Mouse (Mus musculus): ENCODE data around the gene Cacna2d2. TPM values are rescaled to one million over a fixed set of nuclear protein-coding genes. Genes with fewer than 3 reads are reported as not detected.

Cacna2d2 gene
- polyA plus RNA-seq, 1 experiment from 2014 or later = 0.15 TPM

DNA sequence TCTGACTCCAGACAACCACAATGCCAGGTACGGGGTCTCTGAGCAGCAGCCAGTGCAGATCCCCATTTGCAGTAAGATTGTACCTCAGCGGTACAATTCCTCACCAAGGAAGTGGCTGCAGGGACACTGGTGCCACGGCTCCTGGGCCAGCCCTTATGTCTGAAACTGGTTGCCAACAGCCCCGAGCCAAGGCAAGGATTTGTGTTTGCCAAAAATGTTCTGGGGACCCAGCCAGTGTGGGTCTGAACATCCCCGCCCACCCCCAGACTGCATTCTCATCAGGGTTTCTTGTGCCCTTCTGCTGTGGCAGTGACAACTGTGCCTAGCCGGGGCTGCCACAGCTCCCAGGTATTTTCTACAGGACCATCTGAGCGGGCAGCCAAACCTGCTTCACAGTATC is 138.8 kb downstream of the Cacna2d2 start:
- ATAC-seq (ENCODE audit: low FRiP score, low TSS enrichment) (no peak), DNase-seq (ENCODE audit: low spot score) (no peak)
- Histone ChIP-seq H3K36me3 (ENCODE audit: control insufficient read depth, insufficient read depth, low read length) (peaks cover 9% of the 10 kb centered on the region), H3K4me2 (replicated peaks; ENCODE audit: low read depth) (no peak overlapping the region), H3K9me3 (ENCODE audit: control insufficient read depth, low read length) (no peaks in the 10 kb centered on the region), H3K4me3 (ENCODE audit: low read depth, low read length) (no peak overlapping the region), H3K9ac (ENCODE audit: low read length) (no peak overlapping the region), H3K4me1 (replicated peaks; ENCODE audit: control insufficient read depth, insufficient read depth) (peaks cover 8% of the 10 kb centered on the region; the same call in 1 of the 2 replicates), H3K27ac (replicated peaks) (no peak overlapping the region), H3K27me3 (ENCODE audit: control insufficient read depth, insufficient read depth, low read length) (no peaks in the 10 kb centered on the region)
- 92% methylated on average over 7 of the region's 7 CpGs for WGBS
- TF ChIP-seq EP300 (optimal IDR thresholded peaks at IDR 0.05) = no peak
- no peak for TF ChIP-seq CTCF (IDR thresholded peaks at IDR 0.05; ENCODE audit: low read depth)

DNA sequence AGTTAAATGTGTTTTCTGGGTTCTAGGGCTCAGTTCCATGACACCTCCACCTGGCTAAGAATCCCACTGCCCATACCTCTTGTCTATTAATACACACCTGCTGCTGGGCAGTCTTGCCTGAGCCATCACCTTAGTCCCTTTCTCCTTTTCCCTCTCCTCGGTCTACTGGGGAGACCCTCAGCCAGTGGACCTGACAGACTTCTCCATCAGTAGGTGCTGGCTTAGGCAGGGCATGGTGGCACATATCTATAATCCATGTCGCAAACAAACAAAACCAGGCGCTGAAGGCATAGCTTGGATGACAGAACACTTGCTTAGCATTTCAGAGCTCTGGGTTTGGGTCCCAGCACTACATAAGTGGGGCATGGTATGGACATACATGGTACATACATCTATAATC is 139.3 kb downstream of the Cacna2d2 start:
- Histone ChIP-seq H3K4me1 (replicated peaks; ENCODE audit: control insufficient read depth, insufficient read depth) (peaks cover 8% of the 10 kb centered on the region; the same call in 1 of the 2 replicates), H3K9ac (ENCODE audit: low read length) (no peak overlapping the region), H3K4me2 (replicated peaks; ENCODE audit: low read depth) (no peak overlapping the region), H3K36me3 (ENCODE audit: control insufficient read depth, insufficient read depth, low read length) (peaks cover 9% of the 10 kb centered on the region), H3K9me3 (ENCODE audit: control insufficient read depth, low read length) (no peaks in the 10 kb centered on the region), H3K27ac (replicated peaks) (no peak overlapping the region), H3K27me3 (ENCODE audit: control insufficient read depth, insufficient read depth, low read length) (no peaks in the 10 kb centered on the region), H3K4me3 (ENCODE audit: low read depth, low read length) (no peak overlapping the region)
- ATAC-seq (ENCODE audit: low FRiP score, low TSS enrichment) (no peak), DNase-seq (ENCODE audit: low spot score) (no peak)
- 91% methylated on average over 3 of the region's 3 CpGs for WGBS
- TF ChIP-seq EP300 (optimal IDR thresholded peaks at IDR 0.05) = no peak

DNA sequence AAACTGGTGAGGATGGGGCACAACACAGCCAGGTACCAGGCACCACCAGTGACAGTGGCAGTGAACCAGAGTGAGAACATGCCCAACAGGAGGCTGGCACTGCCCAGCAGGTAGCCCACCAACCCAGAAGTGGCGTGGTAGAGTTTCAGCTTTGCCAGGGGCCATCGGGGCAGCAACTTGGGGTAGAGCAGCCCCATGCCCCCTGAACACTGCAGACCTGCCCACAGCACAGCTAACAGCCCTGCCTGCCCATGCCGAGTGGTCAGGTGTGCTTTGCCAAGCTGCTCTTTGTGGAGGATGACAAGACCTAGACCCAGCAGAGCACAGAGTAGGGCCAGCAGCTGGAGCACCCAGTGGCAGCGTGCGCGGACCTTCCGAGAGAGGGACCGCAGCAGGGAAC is 140.5 kb downstream of the Cacna2d2 start:
- Histone ChIP-seq H3K4me1 (replicated peaks; ENCODE audit: control insufficient read depth, insufficient read depth) (peaks cover 8% of the 10 kb centered on the region; the same call in 1 of the 2 replicates), H3K36me3 (ENCODE audit: control insufficient read depth, insufficient read depth, low read length) (peaks cover 13% of the 10 kb centered on the region), H3K9ac (ENCODE audit: low read length) (no peak overlapping the region), H3K4me2 (replicated peaks; ENCODE audit: low read depth) (no peak overlapping the region), H3K9me3 (ENCODE audit: control insufficient read depth, low read length) (no peaks in the 10 kb centered on the region), H3K27ac (replicated peaks) (no peak overlapping the region), H3K4me3 (ENCODE audit: low read depth, low read length) (no peak overlapping the region), H3K27me3 (ENCODE audit: control insufficient read depth, insufficient read depth, low read length) (no peaks in the 10 kb centered on the region)
- TF ChIP-seq EP300 (optimal IDR thresholded peaks at IDR 0.05) = no peak
- no peak for TF ChIP-seq CTCF (IDR thresholded peaks at IDR 0.05; ENCODE audit: low read depth)
- no peak for DNase-seq (ENCODE audit: low spot score)
- ATAC-seq (ENCODE audit: low FRiP score, low TSS enrichment) = no peak
- WGBS = 92% methylated on average over 8 of the region's 8 CpGs

DNA sequence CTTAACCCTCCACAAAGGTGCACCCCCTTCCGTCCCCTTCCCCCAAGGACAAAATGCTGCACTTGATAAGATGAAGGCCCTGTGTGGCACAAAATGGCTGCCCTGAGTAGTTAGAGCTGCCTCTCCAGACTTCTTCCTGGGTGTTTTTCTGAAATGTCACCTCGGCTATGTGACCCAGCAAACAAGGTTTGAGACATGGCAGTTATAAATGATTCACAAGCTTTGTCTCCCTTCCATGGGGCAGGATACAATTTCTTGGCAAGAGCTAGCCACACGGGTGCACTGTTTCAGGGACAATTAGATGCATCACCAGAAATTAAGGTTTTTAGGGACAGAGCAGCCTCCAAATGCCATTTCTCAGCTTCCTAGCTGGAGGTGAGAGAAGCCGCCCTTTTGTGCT is 141.0 kb downstream of the Cacna2d2 start:
- WGBS = 58% methylated on average over 4 of the region's 4 CpGs
- H3K4me1 ChIP-seq (replicated peaks; ENCODE audit: control insufficient read depth, insufficient read depth) = peaks cover 5% of the 10 kb centered on the region; the same call in 1 of the 2 replicates
- no peaks in the 10 kb centered on the region for H3K9me3 ChIP-seq (ENCODE audit: control insufficient read depth, low read length)
- TF ChIP-seq EP300 (optimal IDR thresholded peaks at IDR 0.05) (no peak), CTCF (IDR thresholded peaks at IDR 0.05; ENCODE audit: low read depth) (no peak)
- H3K4me3 ChIP-seq (ENCODE audit: low read depth, low read length) = no peak overlapping the region
- no peak for DNase-seq (ENCODE audit: low spot score)
- ATAC-seq (ENCODE audit: low FRiP score, low TSS enrichment) = no peak
- no peaks in the 10 kb centered on the region for H3K27me3 ChIP-seq (ENCODE audit: control insufficient read depth, insufficient read depth, low read length)
- no peak overlapping the region for H3K9ac ChIP-seq (ENCODE audit: low read length)
- no peak overlapping the region for H3K4me2 ChIP-seq (replicated peaks; ENCODE audit: low read depth)
- H3K27ac ChIP-seq (replicated peaks) = no peak overlapping the region
- peaks cover 13% of the 10 kb centered on the region for H3K36me3 ChIP-seq (ENCODE audit: control insufficient read depth, insufficient read depth, low read length)

DNA sequence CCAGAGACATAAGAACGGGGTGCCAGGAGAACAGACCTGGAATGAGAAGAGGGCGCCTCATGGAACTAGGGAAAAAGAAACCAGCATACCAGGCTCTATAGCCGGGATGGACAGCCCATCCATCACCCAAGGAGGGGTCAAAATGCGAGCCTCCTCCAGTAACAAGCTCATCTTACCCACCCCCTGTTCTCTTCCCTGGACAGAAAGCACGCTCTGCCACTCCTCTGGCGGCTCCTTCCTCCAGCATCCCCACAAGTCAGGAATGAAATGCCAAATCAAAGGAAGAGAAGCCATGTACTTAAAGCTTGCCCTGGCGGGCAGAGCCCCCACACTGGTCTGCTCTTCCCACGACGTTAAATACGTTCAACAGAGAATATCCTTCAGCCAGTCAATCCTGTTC is 141.6 kb downstream of the Cacna2d2 start:
- WGBS = 20% methylated on average over 10 of the region's 10 CpGs
- H3K36me3 ChIP-seq (ENCODE audit: control insufficient read depth, insufficient read depth, low read length) = peaks cover 13% of the 10 kb centered on the region

DNA sequence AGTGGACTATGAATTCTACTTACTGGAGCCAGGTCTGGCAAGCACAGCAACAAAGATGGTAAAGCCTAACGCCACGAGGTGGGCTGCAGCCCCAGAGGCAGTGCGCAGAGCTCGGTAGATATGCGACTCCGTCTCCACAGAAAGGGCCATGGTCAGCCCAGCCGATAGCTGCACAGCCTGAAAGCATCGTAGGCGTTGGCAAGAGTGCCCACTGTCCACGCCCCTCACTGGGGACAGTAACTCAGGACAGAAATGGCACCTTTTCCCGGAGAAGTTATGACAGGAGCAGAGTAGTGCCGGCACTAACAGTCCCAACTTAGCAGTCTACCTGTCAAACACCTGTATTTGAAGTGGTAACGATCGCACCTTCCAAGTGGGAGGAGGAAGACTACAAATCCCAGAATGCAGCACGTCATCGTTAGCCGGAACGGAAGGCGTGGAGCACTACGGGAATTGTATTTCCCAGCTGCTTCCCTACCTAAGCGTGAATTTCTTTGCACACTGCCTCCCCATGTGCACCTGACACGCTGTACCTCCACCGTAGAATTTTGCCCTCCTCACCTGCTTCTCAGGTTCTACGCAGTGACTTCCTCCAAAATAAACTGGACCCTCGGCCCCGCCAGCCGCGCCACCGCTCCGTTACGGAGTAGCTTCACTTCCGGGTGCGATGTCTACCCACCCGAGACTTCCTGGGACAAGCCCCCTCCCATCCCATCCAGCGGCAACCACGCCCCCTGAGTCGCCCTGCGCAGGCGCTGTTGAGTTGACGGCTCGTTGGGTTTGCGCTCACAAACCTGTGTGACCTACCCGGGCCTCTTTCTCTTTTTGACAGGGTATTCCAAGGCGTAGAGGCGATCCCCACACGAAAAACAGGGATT is 142.3 kb downstream of the Cacna2d2 start, which contains the start of the genes Cyb561d2 and Nprl2:
TSS of gene Cyb561d2 (minus strand) at position 720 of the 878 bp plus-strand sequence.
TSS of gene Nprl2 (plus strand) at position 753 of the 878 bp plus-strand sequence.
- Histone ChIP-seq H3K36me3 (ENCODE audit: control insufficient read depth, insufficient read depth, low read length) (peaks cover 13% of the 10 kb centered on the region), H3K27ac (replicated peaks) (peak within 1 kb of the TSS; percentile 40; the same call in 1 of the 2 replicates), H3K4me3 (ENCODE audit: low read depth, low read length) (peak within 1 kb of the TSS; percentile 63), H3K9ac (ENCODE audit: low read length) (peak within 1 kb of the TSS; percentile 55), H3K4me2 (replicated peaks; ENCODE audit: low read depth) (peak within 1 kb of the TSS; percentile 78), H3K9me3 (ENCODE audit: control insufficient read depth, low read length) (no peaks in the 10 kb centered on the region), H3K4me1 (replicated peaks; ENCODE audit: control insufficient read depth, insufficient read depth) (peaks cover 2% of the 10 kb centered on the region; the same call in 1 of the 2 replicates), H3K27me3 (ENCODE audit: control insufficient read depth, insufficient read depth, low read length) (no peaks in the 10 kb centered on the region)
- TF ChIP-seq CTCF (IDR thresholded peaks at IDR 0.05; ENCODE audit: low read depth) = peak; percentile 21; the same call in 1 of the 2 replicates
- no peak for TF ChIP-seq EP300 (optimal IDR thresholded peaks at IDR 0.05)
- ATAC-seq (ENCODE audit: low FRiP score, low TSS enrichment) (peak; percentile 85), DNase-seq (ENCODE audit: low spot score) (peak; percentile 94)
- WGBS = under 1% methylated on average over 46 of the region's 46 CpGs

More for the DNA sequence above, 141.6 kb downstream of the Cacna2d2 start:
- Histone ChIP-seq H3K27ac (replicated peaks) (no peak overlapping the region), H3K9me3 (ENCODE audit: control insufficient read depth, low read length) (no peaks in the 10 kb centered on the region), H3K27me3 (ENCODE audit: control insufficient read depth, insufficient read depth, low read length) (no peaks in the 10 kb centered on the region), H3K9ac (ENCODE audit: low read length) (0 out of 2 replicates have a peak overlapping the region, but pooled peaks have one; percentile 41), H3K4me1 (replicated peaks; ENCODE audit: control insufficient read depth, insufficient read depth) (peaks cover 5% of the 10 kb centered on the region; the same call in 1 of the 2 replicates), H3K4me3 (ENCODE audit: low read depth, low read length) (peak overlapping the region; percentile 63; the same call in 1 of the 2 replicates), H3K4me2 (replicated peaks; ENCODE audit: low read depth) (peak overlapping the region; percentile 78)
- ATAC-seq (ENCODE audit: low FRiP score, low TSS enrichment) (no peak), DNase-seq (ENCODE audit: low spot score) (no peak)
- TF ChIP-seq CTCF (IDR thresholded peaks at IDR 0.05; ENCODE audit: low read depth) = no peak
- no peak for TF ChIP-seq EP300 (optimal IDR thresholded peaks at IDR 0.05)

Data from stomach, postnatal 0 days (tissue).